Mouse (Mus musculus) bone marrow macrophage, adult 2 months (primary cell): Measurements from ENCODE around the gene Gm14399.
"Not testable (repeated sequence)": the region's sequence is repeated elsewhere in the genome, so short reads cannot be mapped to it uniquely, and the experiment has no call there.

ENCODE experiments used
- CTCF ChIP-seq: IDR thresholded peaks from 2 replicates; pipeline ENCODE4 v1.5.1; 2012; ENCODE audit warnings: low read depth, mild to moderate bottlenecking, low read length, moderate library complexity
- POLR2A ChIP-seq: IDR thresholded peaks from 2 replicates; pipeline ENCODE4 v1.6.1; 2012; ENCODE audit warnings: mild to moderate bottlenecking, low read depth, low read length, borderline replicate concordance

GRCm38 (mm10) chr2:175179008-175179407 lies 37.2 kb upstream of the Gm14399 start:
- TF ChIP-seq CTCF, POLR2A: not testable (repeated sequence)
